Mouse (Mus musculus): ENCODE measurements around the gene Ndufc2. TPM values are rescaled to one million over a fixed set of nuclear protein-coding genes. Genes with fewer than 3 reads are reported as not detected.

Gene Ndufc2
- polyA plus RNA-seq, 1 experiment from 2014 or later = 339 TPM

- H3K4me2 ChIP-seq (ENCODE audit: low read depth, low read length, severe bottlenecking) = no peak overlapping the region
- no peaks in the 10 kb centered on the region for H3K9me3 ChIP-seq (ENCODE audit: control insufficient read depth, low read length)
- no peak overlapping the region for H3K9ac ChIP-seq (ENCODE audit: low read length)
- no peaks in the 10 kb centered on the region for H3K27me3 ChIP-seq (ENCODE audit: control insufficient read depth, insufficient read depth, low read length)
- H3K27ac ChIP-seq (ENCODE audit: low read depth, low read length) = no peak overlapping the region
- no peaks in the 10 kb centered on the region for H3K36me3 ChIP-seq (ENCODE audit: control insufficient read depth, insufficient read depth, low read length)
- 92% methylated on average over 4 of the region's 4 CpGs for WGBS
- H3K4me1 ChIP-seq (replicated peaks; ENCODE audit: control insufficient read depth, insufficient read depth, low read length) = no peaks in the 10 kb centered on the region
- peak; percentile 11 for DNase-seq (ENCODE audit: low spot score)
- no peak for ATAC-seq (replicated peaks; ENCODE audit: low FRiP score)
- no peak overlapping the region for H3K4me3 ChIP-seq (ENCODE audit: low read depth, low read length)
Observed at GRCm38 (mm10) chr7:97358347-97358746, 41.5 kb upstream of the Ndufc2 start.

- Histone ChIP-seq H3K9me3 (ENCODE audit: control insufficient read depth, low read length) (no peaks in the 10 kb centered on the region), H3K36me3 (ENCODE audit: control insufficient read depth, insufficient read depth, low read length) (no peaks in the 10 kb centered on the region), H3K9ac (ENCODE audit: low read length) (no peak overlapping the region), H3K27me3 (ENCODE audit: control insufficient read depth, insufficient read depth, low read length) (no peaks in the 10 kb centered on the region), H3K4me1 (replicated peaks; ENCODE audit: control insufficient read depth, insufficient read depth, low read length) (no peaks in the 10 kb centered on the region), H3K27ac (ENCODE audit: low read depth, low read length) (no peak overlapping the region), H3K4me3 (ENCODE audit: low read depth, low read length) (no peak overlapping the region), H3K4me2 (ENCODE audit: low read depth, low read length, severe bottlenecking) (no peak overlapping the region)
- DNase-seq (ENCODE audit: low spot score) (peak; percentile 8), ATAC-seq (replicated peaks; ENCODE audit: low FRiP score) (no peak)
- WGBS = 71% methylated on average over 5 of the region's 5 CpGs
Observed at GRCm38 (mm10) chr7:97360166-97360565, 39.6 kb upstream of the Ndufc2 start.

- Histone ChIP-seq H3K4me2 (ENCODE audit: low read depth, low read length, severe bottlenecking) (no peak overlapping the region), H3K4me3 (ENCODE audit: low read depth, low read length) (no peak overlapping the region)
- WGBS = 53% methylated on average over 3 of the region's 3 CpGs
Observed at GRCm38 (mm10) chr7:97360955-97361354, 38.8 kb upstream of the Ndufc2 start.

GRCm38 (mm10) chr7:97361467-97361866 is 38.3 kb upstream of the Ndufc2 start:
- H3K4me2 ChIP-seq (ENCODE audit: low read depth, low read length, severe bottlenecking) = no peak overlapping the region
- H3K4me3 ChIP-seq (ENCODE audit: low read depth, low read length) = no peak overlapping the region
- DNase-seq (ENCODE audit: low spot score) (peak; percentile 55), ATAC-seq (replicated peaks; ENCODE audit: low FRiP score) (no peak)
- WGBS = 25% methylated on average over 4 of the region's 4 CpGs
- H3K27me3 ChIP-seq (ENCODE audit: control insufficient read depth, insufficient read depth, low read length) = no peaks in the 10 kb centered on the region
- no peaks in the 10 kb centered on the region for H3K36me3 ChIP-seq (ENCODE audit: control insufficient read depth, insufficient read depth, low read length)
- H3K4me1 ChIP-seq (replicated peaks; ENCODE audit: control insufficient read depth, insufficient read depth, low read length) = no peaks in the 10 kb centered on the region
- no peaks in the 10 kb centered on the region for H3K9me3 ChIP-seq (ENCODE audit: control insufficient read depth, low read length)
- H3K9ac ChIP-seq (ENCODE audit: low read length) = no peak overlapping the region
- no peak overlapping the region for H3K27ac ChIP-seq (ENCODE audit: low read depth, low read length)

More at GRCm38 (mm10) chr7:97360955-97361354, 38.8 kb upstream of the Ndufc2 start:
- no peaks in the 10 kb centered on the region for H3K9me3 ChIP-seq (ENCODE audit: control insufficient read depth, low read length)
- H3K36me3 ChIP-seq (ENCODE audit: control insufficient read depth, insufficient read depth, low read length) = no peaks in the 10 kb centered on the region
- H3K27ac ChIP-seq (ENCODE audit: low read depth, low read length) = no peak overlapping the region
- DNase-seq (ENCODE audit: low spot score) (peak; percentile 13), ATAC-seq (replicated peaks; ENCODE audit: low FRiP score) (no peak)
- H3K9ac ChIP-seq (ENCODE audit: low read length) = no peak overlapping the region
- H3K27me3 ChIP-seq (ENCODE audit: control insufficient read depth, insufficient read depth, low read length) = no peaks in the 10 kb centered on the region
- no peaks in the 10 kb centered on the region for H3K4me1 ChIP-seq (replicated peaks; ENCODE audit: control insufficient read depth, insufficient read depth, low read length)

GRCm38 (mm10) chr7:97365887-97366286 is 33.9 kb upstream of the Ndufc2 start:
- no peaks in the 10 kb centered on the region for H3K27me3 ChIP-seq (ENCODE audit: control insufficient read depth, insufficient read depth, low read length)
- no peaks in the 10 kb centered on the region for H3K36me3 ChIP-seq (ENCODE audit: control insufficient read depth, insufficient read depth, low read length)
- H3K4me3 ChIP-seq (ENCODE audit: low read depth, low read length) = no peak overlapping the region
- H3K9me3 ChIP-seq (ENCODE audit: control insufficient read depth, low read length) = no peaks in the 10 kb centered on the region
- WGBS = 74% methylated on average over 1 of the region's 1 CpGs
- no peak overlapping the region for H3K9ac ChIP-seq (ENCODE audit: low read length)
- H3K4me1 ChIP-seq (replicated peaks; ENCODE audit: control insufficient read depth, insufficient read depth, low read length) = peaks cover 3% of the 10 kb centered on the region
- ATAC-seq (replicated peaks; ENCODE audit: low FRiP score) (0 out of 2 replicates have a peak, but pooled peaks have one; percentile 42), DNase-seq (ENCODE audit: low spot score) (peak; percentile 30)
- H3K27ac ChIP-seq (ENCODE audit: low read depth, low read length) = no peak overlapping the region
- H3K4me2 ChIP-seq (ENCODE audit: low read depth, low read length, severe bottlenecking) = no peak overlapping the region

GRCm38 (mm10) chr7:97375101-97375500 is 24.7 kb upstream of the Ndufc2 start:
- WGBS = 95% methylated on average over 9 of the region's 9 CpGs
- no peak overlapping the region for H3K4me2 ChIP-seq (ENCODE audit: low read depth, low read length, severe bottlenecking)
- H3K27me3 ChIP-seq (ENCODE audit: control insufficient read depth, insufficient read depth, low read length) = no peaks in the 10 kb centered on the region
- H3K9me3 ChIP-seq (ENCODE audit: control insufficient read depth, low read length) = no peaks in the 10 kb centered on the region
- no peak overlapping the region for H3K9ac ChIP-seq (ENCODE audit: low read length)
- no peak overlapping the region for H3K27ac ChIP-seq (ENCODE audit: low read depth, low read length)
- peaks cover 4% of the 10 kb centered on the region for H3K36me3 ChIP-seq (ENCODE audit: control insufficient read depth, insufficient read depth, low read length)
- H3K4me1 ChIP-seq (replicated peaks; ENCODE audit: control insufficient read depth, insufficient read depth, low read length) = peaks cover 6% of the 10 kb centered on the region
- no peak overlapping the region for H3K4me3 ChIP-seq (ENCODE audit: low read depth, low read length)
- no peak for DNase-seq (ENCODE audit: low spot score)
- no peak for ATAC-seq (replicated peaks; ENCODE audit: low FRiP score)

- DNase-seq (ENCODE audit: low spot score) (no peak), ATAC-seq (replicated peaks; ENCODE audit: low FRiP score) (no peak)
- Histone ChIP-seq H3K4me2 (ENCODE audit: low read depth, low read length, severe bottlenecking) (no peak overlapping the region), H3K4me3 (ENCODE audit: low read depth, low read length) (no peak overlapping the region), H3K9me3 (ENCODE audit: control insufficient read depth, low read length) (no peaks in the 10 kb centered on the region), H3K4me1 (replicated peaks; ENCODE audit: control insufficient read depth, insufficient read depth, low read length) (peaks cover 3% of the 10 kb centered on the region), H3K9ac (ENCODE audit: low read length) (no peak overlapping the region), H3K27me3 (ENCODE audit: control insufficient read depth, insufficient read depth, low read length) (no peaks in the 10 kb centered on the region), H3K36me3 (ENCODE audit: control insufficient read depth, insufficient read depth, low read length) (peaks cover 4% of the 10 kb centered on the region), H3K27ac (ENCODE audit: low read depth, low read length) (no peak overlapping the region)
- WGBS = 72% methylated on average over 2 of the region's 2 CpGs
Observed at GRCm38 (mm10) chr7:97375906-97376305, 23.9 kb upstream of the Ndufc2 start.

DNA sequence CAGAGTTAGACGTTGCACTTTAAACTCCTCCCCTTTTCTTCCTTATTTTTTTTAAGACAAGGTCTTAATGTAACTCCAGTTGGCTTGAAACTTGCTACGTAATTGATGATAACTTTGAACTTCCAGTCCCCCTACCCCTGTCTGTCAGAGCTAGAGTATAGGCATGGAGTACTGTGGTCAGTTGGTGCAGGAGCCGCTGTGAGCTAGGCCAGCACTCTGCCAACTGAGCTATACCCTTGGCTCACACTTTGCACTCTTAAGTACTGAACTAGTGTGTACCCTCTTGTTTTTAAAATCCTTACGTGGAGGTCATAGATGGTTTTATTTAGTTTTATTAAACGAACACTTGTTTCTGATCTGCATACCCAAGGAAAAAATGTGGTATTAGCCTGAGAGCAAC is 20.5 kb upstream of the Ndufc2 start:
- no peak overlapping the region for H3K27ac ChIP-seq (ENCODE audit: low read depth, low read length)
- H3K4me2 ChIP-seq (ENCODE audit: low read depth, low read length, severe bottlenecking) = no peak overlapping the region
- no peak for DNase-seq (ENCODE audit: low spot score)
- H3K4me1 ChIP-seq (replicated peaks; ENCODE audit: control insufficient read depth, insufficient read depth, low read length) = no peaks in the 10 kb centered on the region
- no peaks in the 10 kb centered on the region for H3K27me3 ChIP-seq (ENCODE audit: control insufficient read depth, insufficient read depth, low read length)
- WGBS = 95% methylated on average over 5 of the region's 5 CpGs
- no peak for ATAC-seq (replicated peaks; ENCODE audit: low FRiP score)
- H3K36me3 ChIP-seq (ENCODE audit: control insufficient read depth, insufficient read depth, low read length) = peaks cover 13% of the 10 kb centered on the region
- H3K9me3 ChIP-seq (ENCODE audit: control insufficient read depth, low read length) = no peaks in the 10 kb centered on the region
- H3K4me3 ChIP-seq (ENCODE audit: low read depth, low read length) = no peak overlapping the region
- H3K9ac ChIP-seq (ENCODE audit: low read length) = no peak overlapping the region

DNA sequence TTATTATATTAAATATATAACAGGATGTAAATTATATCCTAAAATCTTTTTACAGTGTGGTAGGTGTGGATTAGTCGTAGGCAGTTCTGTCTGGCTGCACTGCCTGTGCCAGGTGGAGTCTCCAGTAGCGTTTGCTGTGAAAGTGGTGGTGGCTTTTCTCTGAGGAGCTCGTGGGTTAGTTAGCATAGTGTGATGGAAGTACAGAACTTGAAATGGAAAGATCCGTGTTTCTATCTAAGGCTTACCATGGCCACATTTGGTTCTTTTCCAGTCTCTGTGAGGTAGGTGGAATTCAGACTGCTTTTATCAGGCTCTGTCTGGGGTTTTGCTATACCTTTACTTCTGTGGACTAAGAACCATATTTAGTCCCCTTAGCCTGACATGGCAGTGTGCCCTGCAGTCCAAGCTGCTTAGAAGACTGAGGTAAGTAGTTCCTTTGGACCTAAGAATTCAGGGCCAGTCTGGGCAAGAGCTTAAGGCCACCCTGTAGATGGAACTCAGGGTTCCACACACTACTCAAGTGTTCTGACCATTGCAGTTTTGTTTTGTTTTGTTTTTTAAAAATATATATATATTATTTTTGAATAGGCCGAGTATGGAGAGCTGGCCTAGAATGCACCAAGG is 19.2 kb upstream of the Ndufc2 start:
- 94% methylated on average over 5 of the region's 5 CpGs for WGBS
- peaks cover 13% of the 10 kb centered on the region; the same call in 1 of the 2 replicates for H3K36me3 ChIP-seq (ENCODE audit: control insufficient read depth, insufficient read depth, low read length)
- H3K9ac ChIP-seq (ENCODE audit: low read length) = no peak overlapping the region
- DNase-seq (ENCODE audit: low spot score) = no peak
- no peak overlapping the region for H3K4me2 ChIP-seq (ENCODE audit: low read depth, low read length, severe bottlenecking)
- ATAC-seq (replicated peaks; ENCODE audit: low FRiP score) = no peak
- H3K4me3 ChIP-seq (ENCODE audit: low read depth, low read length) = no peak overlapping the region
- H3K4me1 ChIP-seq (replicated peaks; ENCODE audit: control insufficient read depth, insufficient read depth, low read length) = no peaks in the 10 kb centered on the region
- no peaks in the 10 kb centered on the region for H3K9me3 ChIP-seq (ENCODE audit: control insufficient read depth, low read length)
- no peak overlapping the region for H3K27ac ChIP-seq (ENCODE audit: low read depth, low read length)
- H3K27me3 ChIP-seq (ENCODE audit: control insufficient read depth, insufficient read depth, low read length) = no peaks in the 10 kb centered on the region

All from forebrain, embryonic 11.5 days (tissue).